Mouse (Mus musculus): Measurements from ENCODE around the gene Gse1.
A peak's percentile ranks its signal among the peaks of the same experiment; 100 is the strongest.

Gene Gse1

GRCm38 (mm10) chr8:120381865-120382264 is 153.6 kb downstream of the Gse1 start:
- no peak for DNase-seq

GRCm38 (mm10) chr8:120382436-120383203 is 154.4 kb downstream of the Gse1 start:
- DNase-seq = peak; percentile 65

- DNase-seq = no peak
These were observed 154.9 kb downstream of the Gse1 start for GRCm38 (mm10) chr8:120383204-120383560.

GRCm38 (mm10) chr8:120383713-120384112 is 155.5 kb downstream of the Gse1 start:
- DNase-seq = no peak

- no peak for DNase-seq
These were observed 156.5 kb downstream of the Gse1 start for GRCm38 (mm10) chr8:120384745-120385144.

GRCm38 (mm10) chr8:120388246-120388645 is 160.0 kb downstream of the Gse1 start:
- no peak for DNase-seq

- no peak for DNase-seq
These were observed 162.3 kb downstream of the Gse1 start for GRCm38 (mm10) chr8:120390598-120390997.

GRCm38 (mm10) chr8:120391856-120392255 is 163.6 kb downstream of the Gse1 start:
- no peak for DNase-seq

GRCm38 (mm10) chr8:120393085-120393484 is 164.8 kb downstream of the Gse1 start:
- DNase-seq = no peak

- DNase-seq = no peak
These were observed 165.6 kb downstream of the Gse1 start for GRCm38 (mm10) chr8:120393871-120394275.

- DNase-seq = no peak
These were observed 167.6 kb downstream of the Gse1 start for GRCm38 (mm10) chr8:120395892-120396291.

GRCm38 (mm10) chr8:120396756-120397155 is 168.5 kb downstream of the Gse1 start:
- no peak for DNase-seq

- no peak for DNase-seq
These were observed 169.5 kb downstream of the Gse1 start for GRCm38 (mm10) chr8:120397444-120398411.

- DNase-seq = no peak
These were observed 171.1 kb downstream of the Gse1 start for GRCm38 (mm10) chr8:120399212-120399934.

GRCm38 (mm10) chr8:120401216-120401615 is 173.0 kb downstream of the Gse1 start:
- no peak for DNase-seq

GRCm38 (mm10) chr8:120401712-120402111 is 173.5 kb downstream of the Gse1 start:
- DNase-seq = no peak

- DNase-seq = no peak
These were observed 175.5 kb downstream of the Gse1 start for GRCm38 (mm10) chr8:120403606-120404269.

- DNase-seq = peak; percentile 70
These were observed 176.4 kb downstream of the Gse1 start for GRCm38 (mm10) chr8:120404609-120405036.

GRCm38 (mm10) chr8:120406008-120406632 is 177.9 kb downstream of the Gse1 start:
- DNase-seq = no peak

- DNase-seq = peak; percentile 55
These were observed 179.5 kb downstream of the Gse1 start for GRCm38 (mm10) chr8:120407701-120408240.
